Mouse (Mus musculus): ENCODE measurements around the gene Kcnh1. TPM values are rescaled to one million over a fixed set of nuclear protein-coding genes. Genes with fewer than 3 reads are reported as not detected.

Kcnh1 gene
- polyA plus RNA-seq, 1 experiment from 2014 or later = 0.20 TPM

GRCm38 (mm10) chr1:192307055-192307454 lies 116.5 kb downstream of the Kcnh1 start:
- Histone ChIP-seq H3K9ac (ENCODE audit: low read length) (no peak overlapping the region), H3K4me1 (ENCODE audit: control insufficient read depth in 2 of 2, insufficient read depth in 2 of 2, low read length in 2 of 2) (no peaks in the 10 kb centered on the region)
- ATAC-seq (ENCODE audit: insufficient number of reproducible peaks, insufficient read depth, low FRiP score, low read depth) = no peak

GRCm38 (mm10) chr1:192311298-192311697 lies 120.7 kb downstream of the Kcnh1 start:
- no peaks in the 10 kb centered on the region for H3K27me3 ChIP-seq (ENCODE audit: control insufficient read depth, insufficient read depth, low read length)
- no peak overlapping the region for H3K27ac ChIP-seq (replicated peaks in 1 of 2; ENCODE audit: control insufficient read depth in 1 of 2, insufficient read depth in 1 of 2, low read depth in 2 of 2, low read length in 2 of 2)
- ATAC-seq (ENCODE audit: insufficient number of reproducible peaks, insufficient read depth, low FRiP score, low read depth) = no peak
- H3K4me1 ChIP-seq (ENCODE audit: control insufficient read depth in 2 of 2, insufficient read depth in 2 of 2, low read length in 2 of 2) = no peaks in the 10 kb centered on the region
- no peaks in the 10 kb centered on the region for H3K9me3 ChIP-seq (ENCODE audit: control insufficient read depth, low read length)
- no peaks in the 10 kb centered on the region for H3K36me3 ChIP-seq (ENCODE audit: control insufficient read depth, insufficient read depth, low read length)
- H3K4me3 ChIP-seq (ENCODE audit: control insufficient read depth in 1 of 2, insufficient read depth in 1 of 2, low read depth in 1 of 2, low read length in 2 of 2) = no peak overlapping the region
- H3K4me2 ChIP-seq (ENCODE audit: low read length) = no peak overlapping the region
- no peak overlapping the region for H3K9ac ChIP-seq (ENCODE audit: low read length)

More at GRCm38 (mm10) chr1:192307055-192307454, 116.5 kb downstream of the Kcnh1 start:
- no peaks in the 10 kb centered on the region for H3K9me3 ChIP-seq (ENCODE audit: control insufficient read depth, low read length)
- no peaks in the 10 kb centered on the region for H3K27me3 ChIP-seq (ENCODE audit: control insufficient read depth, insufficient read depth, low read length)
- no peak overlapping the region for H3K4me2 ChIP-seq (ENCODE audit: low read length)
- no peaks in the 10 kb centered on the region for H3K36me3 ChIP-seq (ENCODE audit: control insufficient read depth, insufficient read depth, low read length)
- H3K27ac ChIP-seq (replicated peaks in 1 of 2; ENCODE audit: control insufficient read depth in 1 of 2, insufficient read depth in 1 of 2, low read depth in 2 of 2, low read length in 2 of 2) = no peak overlapping the region
- H3K4me3 ChIP-seq (ENCODE audit: control insufficient read depth in 1 of 2, insufficient read depth in 1 of 2, low read depth in 1 of 2, low read length in 2 of 2) = no peak overlapping the region

DNA sequence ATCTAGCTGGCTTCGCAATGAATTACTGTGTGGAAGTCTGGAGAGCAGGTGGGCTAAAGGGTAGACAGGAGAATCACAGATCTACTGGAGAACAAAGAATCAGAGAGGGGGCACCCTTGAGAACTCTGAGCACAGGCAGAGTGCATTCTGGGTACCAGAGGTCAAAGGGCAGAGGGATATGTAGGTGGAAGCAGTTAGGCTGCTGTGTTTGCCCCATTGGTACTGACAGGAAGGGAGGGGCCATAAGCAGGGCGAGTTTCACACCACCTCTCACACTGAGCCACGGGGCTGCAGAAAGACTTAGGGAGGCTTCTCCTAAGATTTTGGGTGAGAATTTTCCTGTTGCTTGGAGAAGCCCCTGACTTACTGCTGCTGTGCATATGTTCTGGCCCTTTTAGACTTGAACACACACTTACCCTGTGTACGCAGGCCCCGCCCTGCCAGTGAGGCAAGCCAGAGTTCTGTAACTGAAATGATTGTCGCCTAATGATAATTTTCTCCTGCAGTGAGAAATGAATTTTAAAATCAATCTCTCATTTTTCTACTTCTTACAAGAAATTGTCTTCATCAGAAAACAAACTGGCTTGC lies 121.4 kb downstream of the Kcnh1 start:
- no peak for ATAC-seq (ENCODE audit: insufficient number of reproducible peaks, insufficient read depth, low FRiP score, low read depth)
- no peaks in the 10 kb centered on the region for H3K9me3 ChIP-seq (ENCODE audit: control insufficient read depth, low read length)
- no peak overlapping the region for H3K9ac ChIP-seq (ENCODE audit: low read length)
- H3K27ac ChIP-seq (replicated peaks in 1 of 2; ENCODE audit: control insufficient read depth in 1 of 2, insufficient read depth in 1 of 2, low read depth in 2 of 2, low read length in 2 of 2) = no peak overlapping the region
- H3K4me1 ChIP-seq (ENCODE audit: control insufficient read depth in 2 of 2, insufficient read depth in 2 of 2, low read length in 2 of 2) = no peaks in the 10 kb centered on the region
- H3K36me3 ChIP-seq (ENCODE audit: control insufficient read depth, insufficient read depth, low read length) = no peaks in the 10 kb centered on the region
- WGBS = 76% methylated on average over 6 of the region's 6 CpGs
- no peak overlapping the region for H3K4me3 ChIP-seq (ENCODE audit: control insufficient read depth in 1 of 2, insufficient read depth in 1 of 2, low read depth in 1 of 2, low read length in 2 of 2)
- no peak overlapping the region for H3K4me2 ChIP-seq (ENCODE audit: low read length)
- H3K27me3 ChIP-seq (ENCODE audit: control insufficient read depth, insufficient read depth, low read length) = no peaks in the 10 kb centered on the region

GRCm38 (mm10) chr1:192312446-192312845 lies 121.9 kb downstream of the Kcnh1 start:
- H3K27ac ChIP-seq (replicated peaks in 1 of 2; ENCODE audit: control insufficient read depth in 1 of 2, insufficient read depth in 1 of 2, low read depth in 2 of 2, low read length in 2 of 2) = no peak overlapping the region
- ATAC-seq (ENCODE audit: insufficient number of reproducible peaks, insufficient read depth, low FRiP score, low read depth) = no peak
- H3K4me3 ChIP-seq (ENCODE audit: control insufficient read depth in 1 of 2, insufficient read depth in 1 of 2, low read depth in 1 of 2, low read length in 2 of 2) = no peak overlapping the region
- H3K27me3 ChIP-seq (ENCODE audit: control insufficient read depth, insufficient read depth, low read length) = no peaks in the 10 kb centered on the region
- no peaks in the 10 kb centered on the region for H3K9me3 ChIP-seq (ENCODE audit: control insufficient read depth, low read length)
- no peak overlapping the region for H3K9ac ChIP-seq (ENCODE audit: low read length)
- WGBS = 68% methylated on average over 4 of the region's 4 CpGs
- H3K4me2 ChIP-seq (ENCODE audit: low read length) = no peak overlapping the region
- no peaks in the 10 kb centered on the region for H3K4me1 ChIP-seq (ENCODE audit: control insufficient read depth in 2 of 2, insufficient read depth in 2 of 2, low read length in 2 of 2)
- no peaks in the 10 kb centered on the region for H3K36me3 ChIP-seq (ENCODE audit: control insufficient read depth, insufficient read depth, low read length)

GRCm38 (mm10) chr1:192312998-192313397 lies 122.4 kb downstream of the Kcnh1 start:
- Histone ChIP-seq H3K27ac (replicated peaks in 1 of 2; ENCODE audit: control insufficient read depth in 1 of 2, insufficient read depth in 1 of 2, low read depth in 2 of 2, low read length in 2 of 2) (no peak overlapping the region), H3K9me3 (ENCODE audit: control insufficient read depth, low read length) (no peaks in the 10 kb centered on the region), H3K4me3 (ENCODE audit: control insufficient read depth in 1 of 2, insufficient read depth in 1 of 2, low read depth in 1 of 2, low read length in 2 of 2) (no peak overlapping the region), H3K4me2 (ENCODE audit: low read length) (no peak overlapping the region), H3K4me1 (ENCODE audit: control insufficient read depth in 2 of 2, insufficient read depth in 2 of 2, low read length in 2 of 2) (no peaks in the 10 kb centered on the region), H3K9ac (ENCODE audit: low read length) (no peak overlapping the region), H3K27me3 (ENCODE audit: control insufficient read depth, insufficient read depth, low read length) (no peaks in the 10 kb centered on the region), H3K36me3 (ENCODE audit: control insufficient read depth, insufficient read depth, low read length) (no peaks in the 10 kb centered on the region)
- no peak for ATAC-seq (ENCODE audit: insufficient number of reproducible peaks, insufficient read depth, low FRiP score, low read depth)
- 85% methylated on average over 4 of the region's 4 CpGs for WGBS

DNA sequence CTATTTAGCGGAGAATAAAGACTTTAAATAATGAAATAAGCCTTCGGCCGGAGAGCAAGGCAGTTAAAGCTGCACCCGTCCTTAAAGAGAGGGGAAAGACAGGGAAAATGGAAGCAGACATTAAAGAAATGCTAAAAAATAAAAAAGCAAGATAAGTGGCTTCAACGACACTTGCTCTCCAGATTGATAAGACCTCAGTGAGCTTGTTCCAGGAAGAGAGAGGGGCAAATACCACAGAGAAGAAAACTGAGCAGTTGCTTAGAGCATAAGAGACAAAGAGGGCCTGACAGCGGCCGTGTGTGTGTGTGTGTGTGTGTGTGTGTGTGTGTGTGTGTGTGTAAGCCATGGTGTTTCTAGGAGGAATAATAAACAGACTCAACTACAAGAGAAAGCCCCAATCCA lies 123.0 kb downstream of the Kcnh1 start:
- no peaks in the 10 kb centered on the region for H3K9me3 ChIP-seq (ENCODE audit: control insufficient read depth, low read length)
- no peaks in the 10 kb centered on the region for H3K36me3 ChIP-seq (ENCODE audit: control insufficient read depth, insufficient read depth, low read length)
- H3K4me2 ChIP-seq (ENCODE audit: low read length) = no peak overlapping the region
- 50% methylated on average over 7 of the region's 7 CpGs for WGBS
- H3K9ac ChIP-seq (ENCODE audit: low read length) = no peak overlapping the region
- H3K4me1 ChIP-seq (ENCODE audit: control insufficient read depth in 2 of 2, insufficient read depth in 2 of 2, low read length in 2 of 2) = no peaks in the 10 kb centered on the region
- no peak overlapping the region for H3K27ac ChIP-seq (replicated peaks in 1 of 2; ENCODE audit: control insufficient read depth in 1 of 2, insufficient read depth in 1 of 2, low read depth in 2 of 2, low read length in 2 of 2)
- no peak overlapping the region for H3K4me3 ChIP-seq (ENCODE audit: control insufficient read depth in 1 of 2, insufficient read depth in 1 of 2, low read depth in 1 of 2, low read length in 2 of 2)
- no peak for ATAC-seq (ENCODE audit: insufficient number of reproducible peaks, insufficient read depth, low FRiP score, low read depth)
- no peaks in the 10 kb centered on the region for H3K27me3 ChIP-seq (ENCODE audit: control insufficient read depth, insufficient read depth, low read length)

- Histone ChIP-seq H3K27me3 (ENCODE audit: control insufficient read depth, insufficient read depth, low read length) (no peaks in the 10 kb centered on the region), H3K4me1 (ENCODE audit: control insufficient read depth in 2 of 2, insufficient read depth in 2 of 2, low read length in 2 of 2) (no peaks in the 10 kb centered on the region), H3K9me3 (ENCODE audit: control insufficient read depth, low read length) (no peaks in the 10 kb centered on the region), H3K4me2 (ENCODE audit: low read length) (no peak overlapping the region), H3K36me3 (ENCODE audit: control insufficient read depth, insufficient read depth, low read length) (no peaks in the 10 kb centered on the region), H3K9ac (ENCODE audit: low read length) (no peak overlapping the region), H3K27ac (replicated peaks in 1 of 2; ENCODE audit: control insufficient read depth in 1 of 2, insufficient read depth in 1 of 2, low read depth in 2 of 2, low read length in 2 of 2) (no peak overlapping the region), H3K4me3 (ENCODE audit: control insufficient read depth in 1 of 2, insufficient read depth in 1 of 2, low read depth in 1 of 2, low read length in 2 of 2) (no peak overlapping the region)
- ATAC-seq (ENCODE audit: insufficient number of reproducible peaks, insufficient read depth, low FRiP score, low read depth) = no peak
- WGBS = 53% methylated on average over 3 of the region's 3 CpGs
Measured at GRCm38 (mm10) chr1:192314044-192314443, 123.5 kb downstream of the Kcnh1 start.

- Histone ChIP-seq H3K36me3 (ENCODE audit: control insufficient read depth, insufficient read depth, low read length) (no peaks in the 10 kb centered on the region), H3K9me3 (ENCODE audit: control insufficient read depth, low read length) (no peaks in the 10 kb centered on the region), H3K4me2 (ENCODE audit: low read length) (no peak overlapping the region), H3K9ac (ENCODE audit: low read length) (no peak overlapping the region), H3K4me1 (ENCODE audit: control insufficient read depth in 2 of 2, insufficient read depth in 2 of 2, low read length in 2 of 2) (no peaks in the 10 kb centered on the region), H3K4me3 (ENCODE audit: control insufficient read depth in 1 of 2, insufficient read depth in 1 of 2, low read depth in 1 of 2, low read length in 2 of 2) (no peak overlapping the region), H3K27ac (replicated peaks in 1 of 2; ENCODE audit: control insufficient read depth in 1 of 2, insufficient read depth in 1 of 2, low read depth in 2 of 2, low read length in 2 of 2) (no peak overlapping the region), H3K27me3 (ENCODE audit: control insufficient read depth, insufficient read depth, low read length) (no peaks in the 10 kb centered on the region)
- no peak for ATAC-seq (ENCODE audit: insufficient number of reproducible peaks, insufficient read depth, low FRiP score, low read depth)
- WGBS = 34% methylated on average over 1 of the region's 1 CpGs
Measured at GRCm38 (mm10) chr1:192315392-192316070, 125.0 kb downstream of the Kcnh1 start.

All from heart, embryonic 14.5 days (tissue).